Mouse (Mus musculus): ENCODE measurements at regions not wholly inside any gene's neighbourhood (a gene's known extent, or its start where the extent isn't known, plus 50 kb on each side); places are given as distances from the start of the nearest gene placed in this dataset.

GRCm38 (mm10) chr16:12588889-12589288, 520.6 kb upstream of the Ercc4 start:
- TF ChIP-seq CTCF (IDR thresholded peaks at IDR 0.05; ENCODE audit: insufficient read depth, low read length): no peak
- no peak for TF ChIP-seq POLR2A (IDR thresholded peaks at IDR 0.05; ENCODE audit: borderline replicate concordance, extremely low read depth, low read depth, low read length)

All from lung, adult 2 months (tissue).